Mouse (Mus musculus) adrenal gland, postnatal 36 days (tissue): ENCODE data around the gene Bcat2. TPM values are rescaled to one million over a fixed set of nuclear protein-coding genes. Genes with fewer than 3 reads are reported as not detected.

Experiments used
- DNase-seq, 2 experiments: peaks; one replicate each; pipeline ENCODE4 v3.0.0; 2021; ENCODE audit warnings: mixed read lengths in 1 of 2
- total RNA-seq, 2 experiments: library from RNA; stranded (reverse); gene quantifications; 2 replicates each; pipeline ENCODE4 v1.2.3; 2021

Bcat2 gene
- total RNA-seq, 2 experiments from 2014 or later, result 165 to 289 TPM

GRCm38 (mm10) chr7:45626571-45627076 is 56.7 kb downstream of the Bcat2 start:
- DNase-seq, result no peak

GRCm38 (mm10) chr7:45627261-45627660 is 57.3 kb downstream of the Bcat2 start, which contains the start of gene Rasip1:
Gene Rasip1, plus strand, starts transcription at chr7:45627488.
- peak; percentile 57 to 73 for DNase-seq

DNA sequence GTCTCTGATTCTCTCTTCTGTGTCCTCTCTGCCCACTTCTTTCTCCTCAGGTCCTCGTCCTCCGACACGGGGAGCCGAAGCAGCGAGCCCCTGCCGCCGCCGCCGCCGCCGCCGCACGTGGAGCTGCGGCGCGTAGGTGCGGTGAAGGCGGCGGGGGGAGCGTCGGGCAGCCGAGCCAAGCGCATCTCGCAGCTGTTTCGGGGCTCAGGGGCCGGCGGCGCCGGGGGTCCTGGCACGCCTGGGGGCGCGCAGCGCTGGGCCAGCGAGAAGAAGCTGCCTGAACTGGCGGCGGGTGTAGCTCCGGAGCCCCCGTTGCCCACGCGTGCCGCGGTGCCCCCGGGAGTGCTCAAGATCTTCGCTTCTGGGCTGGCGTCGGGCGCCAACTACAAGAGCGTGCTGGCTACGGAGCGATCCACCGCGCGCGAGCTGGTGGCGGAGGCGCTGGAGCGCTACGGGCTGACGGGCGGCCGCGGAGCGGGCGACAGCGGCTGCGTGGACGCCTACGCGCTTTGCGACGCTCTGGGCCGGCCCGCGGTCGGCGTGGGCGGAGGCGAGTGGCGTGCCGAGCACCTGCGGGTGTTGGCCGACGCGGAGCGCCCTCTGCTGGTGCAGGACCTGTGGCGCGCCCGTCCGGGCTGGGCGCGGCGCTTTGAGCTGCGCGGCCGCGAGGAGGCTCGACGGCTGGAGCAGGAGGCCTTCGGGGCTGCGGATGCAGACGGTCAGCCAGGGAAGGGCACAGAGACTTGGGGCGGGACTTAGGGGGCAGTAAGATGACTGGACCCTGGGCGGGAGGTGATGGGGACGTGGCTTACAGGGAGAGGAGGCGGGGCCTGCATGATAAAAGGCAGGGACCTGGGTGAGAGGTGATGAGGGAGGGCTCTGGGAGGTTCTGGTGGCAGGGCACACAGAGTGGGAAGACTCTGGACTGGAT is 58.7 kb downstream of the Bcat2 start:
- peak; percentile 95 to 97 for DNase-seq

DNA sequence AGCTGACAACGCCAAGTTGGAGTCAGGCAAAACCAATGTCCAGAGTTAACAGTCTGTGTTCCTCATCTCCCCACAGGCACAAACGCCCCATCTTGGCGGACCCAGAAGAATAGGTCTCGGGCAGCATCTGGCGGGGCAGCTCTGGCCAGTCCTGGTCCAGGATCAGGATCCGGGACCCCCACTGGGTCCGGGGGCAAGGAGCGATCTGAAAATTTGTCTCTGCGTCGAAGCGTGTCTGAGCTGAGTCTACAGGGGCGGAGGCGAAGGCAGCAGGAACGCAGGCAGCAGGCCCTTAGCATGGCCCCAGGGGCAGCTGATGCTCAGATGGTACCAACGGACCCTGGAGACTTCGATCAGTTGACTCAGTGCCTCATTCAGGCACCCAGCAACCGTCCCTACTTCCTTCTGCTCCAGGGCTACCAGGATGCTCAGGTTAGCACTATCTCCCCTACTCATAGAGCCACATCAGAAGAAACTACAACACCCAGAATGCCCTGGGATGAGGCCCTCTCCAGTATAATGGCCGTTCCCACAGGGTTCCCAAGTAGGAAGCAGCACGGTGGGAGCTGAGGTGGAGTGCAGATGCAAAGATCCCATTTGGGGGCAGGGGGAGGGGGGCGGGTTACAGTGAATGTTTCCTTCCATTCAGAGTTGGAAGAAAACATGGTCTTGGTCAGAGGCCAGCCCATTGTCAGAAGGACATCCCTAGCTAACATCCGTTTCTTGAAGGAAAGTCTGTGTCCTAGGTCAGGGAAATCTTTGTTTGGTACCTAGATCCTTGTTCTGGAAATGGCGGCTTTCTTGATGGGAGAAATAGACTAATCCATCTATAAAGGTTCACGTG is 60.3 kb downstream of the Bcat2 start:
- DNase-seq, result no peak

DNA sequence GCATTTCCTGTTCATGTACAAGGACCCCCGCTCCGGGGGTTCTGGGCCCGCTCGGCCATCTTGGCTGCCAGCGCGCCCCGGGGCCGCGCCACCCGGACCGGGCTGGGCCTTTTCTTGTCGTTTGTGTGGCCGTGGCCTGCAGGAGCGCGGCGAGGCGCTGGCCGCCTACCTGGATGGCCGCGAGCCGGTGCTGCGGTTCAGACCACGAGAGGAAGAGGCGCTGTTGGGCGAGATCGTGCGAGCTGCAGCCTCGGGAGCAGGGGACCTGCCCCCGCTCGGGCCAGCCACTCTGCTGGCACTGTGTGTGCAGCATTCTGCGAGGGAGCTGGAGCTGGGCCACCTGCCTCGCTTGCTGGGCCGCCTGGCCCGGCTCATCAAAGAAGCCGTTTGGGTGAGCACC is 62.5 kb downstream of the Bcat2 start:
- peak in 1 of 2 experiments; percentile 41 for DNase-seq

GRCm38 (mm10) chr7:45634946-45635681 is 65.2 kb downstream of the Bcat2 start:
- DNase-seq, result no peak

GRCm38 (mm10) chr7:45635711-45636688 is 66.0 kb downstream of the Bcat2 start:
- DNase-seq, result peak; percentile 74 to 75

- DNase-seq, result no peak
These were observed 67.8 kb downstream of the Bcat2 start for GRCm38 (mm10) chr7:45637710-45638109.

- peak; percentile 93 to 94 for DNase-seq
These were observed 68.9 kb downstream of the Bcat2 start for GRCm38 (mm10) chr7:45638623-45639401.

Other genes with a start within 250 kb of the Bcat2 start
- 1 to 10 TPM; 5.7 to 8.5 TPM for gene Trpm4, start 236.4 kb upstream of the Bcat2 start, total RNA-seq
- gene Hrc, start 234.9 kb upstream of the Bcat2 start, total RNA-seq, result under 1 TPM in 1 of 2 experiments, not detected in 1; 0.13 TPM
- gene Ppfia3, start 203.1 kb upstream of the Bcat2 start, total RNA-seq, result 1 to 10 TPM; 1.5 to 1.7 TPM
- gene Lin7b, start 199.6 kb upstream of the Bcat2 start, total RNA-seq, result 1 to 10 TPM in 1 of 2 experiments, under 1 TPM in 1; 0.70 to 2.8 TPM
- 100 to 1,000 TPM; 223 to 308 TPM for gene Snrnp70, start 174.4 kb upstream of the Bcat2 start, total RNA-seq
- not detected for gene Kcna7, start 164.5 kb upstream of the Bcat2 start, total RNA-seq
- not detected for gene Ntf5, start 156.5 kb upstream of the Bcat2 start, total RNA-seq
- gene Lhb, start 149.3 kb upstream of the Bcat2 start, total RNA-seq, result not detected
- gene Gys1, start 135.3 kb upstream of the Bcat2 start, total RNA-seq, result 10 to 100 TPM; 41.7 to 43.9 TPM
- 10 to 100 TPM; 50.3 to 56.3 TPM for gene Ruvbl2, start 132.1 kb upstream of the Bcat2 start, total RNA-seq
- gene Ftl1, start 110.3 kb upstream of the Bcat2 start, total RNA-seq, result 1,000 to 10,000 TPM in 1 of 2 experiments, 100 to 1,000 TPM in 1; 896 to 1,448 TPM
- gene Bax, start 103.3 kb upstream of the Bcat2 start, total RNA-seq, result 10 to 100 TPM; 60.1 to 64.5 TPM
- gene Tulp2, start 88.3 kb upstream of the Bcat2 start, total RNA-seq, result 1 to 10 TPM in 1 of 2 experiments, under 1 TPM in 1; 0.86 to 2.1 TPM
- 10 to 100 TPM; 39.2 to 52.3 TPM for gene Gm45808, start 83.3 kb upstream of the Bcat2 start, total RNA-seq
- gene Dhdh, start 81.3 kb upstream of the Bcat2 start, total RNA-seq, result 10 to 100 TPM; 57.8 to 75.6 TPM
- 100 to 1,000 TPM; 263 to 267 TPM for gene Nucb1, start 59.7 kb upstream of the Bcat2 start, total RNA-seq
- 10 to 100 TPM; 45.7 to 68.4 TPM for gene Ppp1r15a, start 43.9 kb upstream of the Bcat2 start, total RNA-seq
- 1 to 10 TPM; 3.5 to 4.2 TPM for gene Plekha4, start 43.8 kb upstream of the Bcat2 start, total RNA-seq
- gene Hsd17b14, start 15.3 kb upstream of the Bcat2 start, total RNA-seq, result 1 to 10 TPM in 1 of 2 experiments, under 1 TPM in 1; 0.56 to 1.2 TPM
- under 1 TPM in 1 of 2 experiments, not detected in 1; 0.33 TPM for gene Fgf21, start 45.3 kb downstream of the Bcat2 start, total RNA-seq
- not detected for gene Fut1, start 47.1 kb downstream of the Bcat2 start, total RNA-seq
- under 1 TPM; 0.16 to 0.20 TPM for gene Izumo1, start 51.7 kb downstream of the Bcat2 start, total RNA-seq
- 10 to 100 TPM; 18.7 to 26.0 TPM for gene Rasip1, start 57.3 kb downstream of the Bcat2 start, total RNA-seq
- 10 to 100 TPM in 1 of 2 experiments, 1 to 10 TPM in 1; 3.0 to 11.0 TPM for gene Mamstr, start 69.8 kb downstream of the Bcat2 start, total RNA-seq
- gene Fut2, start 96.2 kb downstream of the Bcat2 start, total RNA-seq, result under 1 TPM in 1 of 2 experiments, not detected in 1; 0.17 TPM
- gene Ntn5, start 113.9 kb downstream of the Bcat2 start, total RNA-seq, result under 1 TPM; 0.23 to 0.83 TPM
- gene Sec1, start 124.2 kb downstream of the Bcat2 start, total RNA-seq, result under 1 TPM; 0.23 to 0.99 TPM
- 10 to 100 TPM in 1 of 2 experiments, 1 to 10 TPM in 1; 8.6 to 10.2 TPM for gene Car11, start 129.7 kb downstream of the Bcat2 start, total RNA-seq
- gene Dbp, start 134.9 kb downstream of the Bcat2 start, total RNA-seq, result 100 to 1,000 TPM; 125 to 262 TPM
- gene Rpl18, start 145.3 kb downstream of the Bcat2 start, total RNA-seq, result 1,000 to 10,000 TPM; 1,050 to 1,062 TPM
- gene Sphk2, start 147.8 kb downstream of the Bcat2 start, total RNA-seq, result 10 to 100 TPM; 35.5 to 35.6 TPM
- gene Fam83e, start 151.1 kb downstream of the Bcat2 start, total RNA-seq, result under 1 TPM; 0.36 to 0.46 TPM
- gene Spaca4, start 155.7 kb downstream of the Bcat2 start, total RNA-seq, result not detected
- 1 to 10 TPM; 6.1 to 8.5 TPM for gene Lmtk3, start 213.6 kb downstream of the Bcat2 start, total RNA-seq
- 1 to 10 TPM; 1.1 to 1.4 TPM for gene Sult2b1, start 214.5 kb downstream of the Bcat2 start, total RNA-seq
- gene Cyth2, start 244.4 kb downstream of the Bcat2 start, total RNA-seq, result 100 to 1,000 TPM; 121 to 125 TPM